Mouse (Mus musculus) monocyte, adult 5-6 weeks (primary cell): ENCODE results near the gene C2cd4c. TPM values are rescaled to one million over a fixed set of nuclear protein-coding genes. Genes with fewer than 3 reads are reported as not detected.

Source experiments
- ATAC-seq: fragments of 153-309, 156-312 bp; replicated peaks from 2 replicates; pipeline ENCODE4 v1.8.0; 2017; ENCODE audit warnings: mild to moderate bottlenecking; ENCODE audit not compliant: low TSS enrichment, insufficient number of reproducible peaks, severe bottlenecking, poor library complexity, low FRiP score
- total RNA-seq: library from RNA; stranded (forward); fragments of 200-1000, 200-491, 200-594 nt; gene quantifications from 3 replicates; pipeline ENCODE4 v1.2.3, GENCODE M21; 2017

The C2cd4c gene
- total RNA-seq, result not detected in 3 replicates

GRCm38 (mm10) chr10:79613578-79614304 is at the start of gene C2cd4c:
TSS of gene C2cd4c (minus strand) at chr10:79614025.
- ATAC-seq, result no peak

DNA sequence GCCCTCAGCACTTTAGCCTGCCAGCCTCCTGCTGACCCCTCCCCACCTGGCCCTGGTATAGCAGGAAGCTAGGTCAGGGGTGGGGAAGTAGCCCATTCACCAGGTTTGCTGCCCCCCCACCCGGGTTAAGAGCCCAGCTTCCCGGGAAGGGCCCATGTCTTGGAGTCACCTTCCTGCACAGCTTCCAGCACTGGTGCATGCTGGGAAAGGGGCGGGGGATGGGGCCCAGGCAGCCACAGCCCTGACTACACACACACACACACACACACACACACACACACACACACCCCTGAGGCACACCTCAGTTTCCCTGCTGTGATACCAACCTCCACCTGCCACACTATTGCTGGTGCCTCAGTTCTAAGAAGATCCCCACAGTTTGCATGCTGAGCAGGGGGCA is 48.0 kb upstream of the C2cd4c start:
- no peak for ATAC-seq

GRCm38 (mm10) chr10:79660298-79660697 is 46.5 kb upstream of the C2cd4c start:
- ATAC-seq, result no peak

- ATAC-seq, result no peak
Measured at GRCm38 (mm10) chr10:79658829-79659228, 45.0 kb upstream of the C2cd4c start.

GRCm38 (mm10) chr10:79654946-79655395 is 41.1 kb upstream of the C2cd4c start:
- no peak for ATAC-seq

DNA sequence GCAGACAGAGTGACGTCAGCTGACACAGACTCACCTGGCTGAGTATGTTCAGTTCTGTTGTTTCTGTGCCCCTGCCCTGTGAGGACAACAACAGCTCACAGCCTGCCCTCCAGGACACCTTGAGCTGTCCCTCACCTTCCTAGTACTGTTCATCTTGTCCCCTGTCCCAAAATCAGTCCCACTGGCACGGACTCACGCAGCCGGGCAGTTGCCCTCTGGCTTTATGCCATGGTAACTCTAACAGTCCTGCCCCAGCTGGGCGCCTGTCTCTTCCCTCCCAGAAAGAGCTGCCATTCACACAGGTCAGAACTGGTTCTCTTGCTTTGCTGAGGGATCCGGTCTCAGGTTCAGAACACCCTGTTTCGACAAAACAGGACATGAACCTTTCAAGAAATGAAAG is 39.0 kb upstream of the C2cd4c start:
- ATAC-seq, result 0 out of 2 replicates have a peak, but pooled peaks have one; percentile 8

GRCm38 (mm10) chr10:79649070-79649751 is 35.4 kb upstream of the C2cd4c start:
- peak; percentile 67 for ATAC-seq

DNA sequence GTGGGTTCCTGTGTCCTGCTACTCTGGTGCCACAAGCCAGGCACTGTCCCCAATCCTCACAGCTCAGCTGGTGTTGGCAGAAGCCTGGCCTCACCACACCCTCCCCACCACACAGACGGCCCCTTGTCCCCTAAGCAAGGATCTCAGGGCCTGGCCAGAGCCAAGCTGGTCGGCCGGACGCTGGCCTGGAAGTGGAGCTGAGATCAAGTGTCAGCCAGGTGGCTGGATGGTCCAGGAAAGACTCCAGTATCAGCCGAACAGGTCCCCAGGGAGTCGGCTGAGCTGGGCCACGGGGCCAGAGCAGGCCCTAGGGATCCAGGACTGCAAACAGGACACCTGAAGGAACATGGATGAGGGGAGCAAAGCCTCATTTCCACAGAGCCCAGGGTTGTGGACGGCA is 31.9 kb upstream of the C2cd4c start, which contains the start of gene Odf3l2:
Odf3l2 (minus strand) TSS at position 28 of the 400 bp plus-strand sequence.
- no peak for ATAC-seq

DNA sequence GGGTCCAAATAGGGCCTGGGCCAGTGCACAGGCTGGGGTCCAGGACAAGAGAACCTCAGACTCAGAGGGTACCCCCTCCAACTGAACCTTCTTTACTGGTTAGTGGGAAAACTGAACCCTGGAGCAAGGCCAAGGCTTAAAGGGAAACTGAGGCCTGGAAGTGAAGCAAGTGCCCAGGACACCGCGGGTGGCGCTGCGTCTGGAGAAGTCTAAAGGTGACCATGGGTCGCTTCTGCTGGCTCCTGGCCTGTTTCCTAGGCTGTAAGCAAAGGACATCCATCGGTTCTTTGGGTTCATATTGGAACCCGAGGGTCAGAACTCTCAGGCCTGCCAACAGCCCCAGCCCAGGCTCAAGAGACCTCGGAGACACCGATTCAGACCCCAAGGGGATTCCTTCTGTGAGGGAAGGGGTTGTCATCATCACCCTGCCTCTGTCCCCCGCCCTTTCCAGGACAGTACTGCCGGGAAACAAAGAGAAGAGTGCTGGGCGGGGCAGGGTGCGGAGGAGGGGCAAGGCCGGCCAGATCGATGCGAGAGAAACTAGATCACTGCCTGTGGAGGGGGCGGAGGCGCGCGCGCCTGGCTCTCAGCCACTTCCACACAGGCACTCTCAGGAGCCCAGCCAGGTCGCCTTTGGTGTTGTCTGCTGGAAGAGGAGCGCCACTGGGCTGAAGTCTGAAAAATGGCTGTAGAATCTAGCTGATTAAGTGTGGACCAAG is 24.8 kb upstream of the C2cd4c start:
- ATAC-seq, result no peak

DNA sequence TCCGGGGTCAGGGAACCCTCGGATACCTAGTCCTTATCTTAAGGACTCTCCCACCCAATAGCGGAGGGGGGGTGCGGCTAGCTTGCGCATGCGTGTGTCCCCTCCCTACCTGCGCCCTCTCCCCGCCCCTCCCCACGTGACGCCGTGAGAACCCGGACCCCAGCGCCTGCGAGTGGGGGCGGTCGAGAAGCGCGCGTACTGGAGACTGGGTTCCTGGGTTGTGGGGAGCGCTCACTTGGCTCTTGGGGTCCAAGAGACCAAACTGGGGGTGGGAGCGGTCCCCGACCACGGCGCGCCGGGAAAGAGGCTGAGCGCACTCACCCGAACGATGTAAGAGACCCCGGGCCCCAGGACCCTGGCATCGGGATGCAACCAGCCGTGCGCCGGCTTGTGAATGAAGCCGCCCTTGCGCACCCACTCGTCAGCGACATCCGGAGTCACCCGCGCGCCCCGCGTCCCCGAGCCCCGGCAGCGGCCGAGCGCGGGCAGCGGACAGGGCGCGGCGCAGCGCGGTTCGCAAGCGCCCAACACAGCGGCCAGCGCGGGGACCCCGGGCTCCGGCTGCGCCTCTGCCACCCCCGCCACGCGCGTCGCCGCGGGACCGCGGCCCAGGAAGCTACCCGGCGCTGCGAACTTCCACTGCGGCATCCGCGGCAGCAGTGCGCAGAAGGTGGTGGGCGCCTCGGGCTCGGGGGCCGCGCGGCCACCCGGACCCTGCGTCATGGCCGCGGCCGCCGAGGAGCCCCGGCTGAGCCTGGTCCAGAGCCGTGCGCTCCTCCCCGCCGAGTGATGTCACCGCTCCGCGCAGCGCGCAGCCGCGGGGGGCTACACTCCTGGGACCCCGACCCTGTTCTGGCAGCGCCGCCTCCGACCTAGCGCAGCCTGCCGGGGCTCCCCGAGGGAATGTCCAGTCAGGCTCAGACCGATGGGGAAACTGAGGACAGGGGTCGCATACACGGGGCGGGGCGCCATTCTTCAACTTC is 23.6 kb upstream of the C2cd4c start, which contains the start of gene Shc2:
Shc2 (minus strand) TSS at position 791 of the 983 bp plus-strand sequence.
- ATAC-seq, result no peak

- ATAC-seq, result no peak
Measured at GRCm38 (mm10) chr10:79636287-79636686, 22.5 kb upstream of the C2cd4c start.

GRCm38 (mm10) chr10:79633006-79633777 is 19.4 kb upstream of the C2cd4c start:
- no peak for ATAC-seq

GRCm38 (mm10) chr10:79631432-79631831 is 17.6 kb upstream of the C2cd4c start:
- ATAC-seq, result no peak

GRCm38 (mm10) chr10:79628377-79628776 is 14.6 kb upstream of the C2cd4c start:
- ATAC-seq, result no peak

GRCm38 (mm10) chr10:79626156-79626555 is 12.3 kb upstream of the C2cd4c start:
- ATAC-seq, result no peak

- ATAC-seq, result no peak
Measured at GRCm38 (mm10) chr10:79625398-79625797, 11.6 kb upstream of the C2cd4c start.

GRCm38 (mm10) chr10:79623950-79624349 is 10.1 kb upstream of the C2cd4c start:
- no peak for ATAC-seq

DNA sequence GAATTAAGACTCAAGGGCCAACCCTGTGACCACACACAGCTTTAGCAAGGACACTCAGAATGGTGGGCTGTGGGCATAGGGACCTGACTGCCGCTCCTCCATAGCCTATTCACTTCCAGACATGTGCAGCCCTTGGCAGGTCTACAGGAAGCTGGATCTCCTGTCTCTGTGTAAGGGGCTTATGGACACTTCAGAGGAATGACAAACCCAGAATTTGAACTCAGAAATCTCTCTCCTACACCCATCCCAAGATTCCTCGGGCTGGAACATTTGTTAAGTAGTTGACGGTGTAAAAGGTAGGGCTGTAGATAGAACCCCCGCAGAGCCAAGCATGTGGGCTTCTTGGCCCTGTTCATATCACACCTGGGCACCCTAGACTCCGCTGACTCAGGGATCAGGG is 2.6 kb upstream of the C2cd4c start:
- no peak for ATAC-seq
